Mouse (Mus musculus) heart, adult 2 months (tissue): Measurements from ENCODE around the gene Bricd5. TPM values are rescaled to one million over a fixed set of nuclear protein-coding genes. Genes with fewer than 3 reads are reported as not detected.

Experiments used
- DNase-seq, 2 experiments: peaks; one replicate each; pipeline ENCODE4 v3.0.0; 2021
- H3K27ac ChIP-seq: fragments of 200-600 bp; 2 replicates; pipeline ENCODE4 v1.8.1; 2022
- H3K27me3 ChIP-seq: fragments of 200-500 bp; 2 replicates; pipeline ENCODE4 v1.6.1; 2012; ENCODE audit warnings: mild to moderate bottlenecking, low read length, inconsistent platforms, mixed read lengths; ENCODE audit not compliant: control insufficient read depth, insufficient read depth
- H3K36me3 ChIP-seq: fragments of 200-500 bp; 2 replicates; pipeline ENCODE4 v1.6.1; 2012; ENCODE audit warnings: low read length, inconsistent platforms; ENCODE audit not compliant: control insufficient read depth, insufficient read depth
- H3K4me1 ChIP-seq: fragments of 200-500 bp; 2 replicates; pipeline ENCODE4 v1.6.1; 2011; ENCODE audit warnings: low read length; ENCODE audit not compliant: control insufficient read depth, insufficient read depth
- H3K4me3 ChIP-seq: fragments of 200-600 bp; 2 replicates; pipeline ENCODE4 v1.8.1; 2022
- H3K79me2 ChIP-seq: fragments of 200-500 bp; replicated peaks from 2 replicates; pipeline ENCODE4 v1.6.1; 2012; ENCODE audit warnings: mild to moderate bottlenecking, inconsistent platforms, low read length, moderate library complexity, mixed read lengths; ENCODE audit not compliant: control insufficient read depth, insufficient read depth
- H3K9ac ChIP-seq: fragments of 200-500 bp; 2 replicates; pipeline ENCODE4 v1.6.1; 2012; ENCODE audit warnings: low read depth, mild to moderate bottlenecking, control low read depth, inconsistent platforms, low read length, mixed read lengths
- CTCF ChIP-seq: fragments of 200-600 bp; IDR thresholded peaks from 2 replicates; pipeline ENCODE4 v1.8.1; 2022; ENCODE audit warnings: antibody characterized with exemption, mild to moderate bottlenecking, moderate library complexity
- EP300 ChIP-seq: fragments of 200-500 bp; IDR thresholded peaks from 2 replicates; pipeline ENCODE4 v1.6.1; 2011; ENCODE audit warnings: low read depth, low read length, control low read depth; ENCODE audit not compliant: insufficient read depth
- POLR2A ChIP-seq: fragments of 200-500 bp; IDR thresholded peaks from 2 replicates; pipeline ENCODE4 v1.6.1; 2011; ENCODE audit warnings: mild to moderate bottlenecking, low read depth, low read length, control low read depth; ENCODE audit not compliant: insufficient read depth
- WGBS: fragments of 180-500 bp; shearing (Covaris S2); methylation state at CpG from one replicate; pipeline ENCODE4 v1.1.7; 2018; 5-methylcytosine and 5-hydroxymethylcytosine counted together
- intact Hi-C: fragments of 180-260 bp; cut with DNase I; formaldehyde crosslinking; loops from one replicate; pipeline ENCODE4 v1.15.1; 2025
- polyA plus RNA-seq: library from polyadenylated mRNA; depleted of rRNA; stranded (reverse); fragments of >200 nt; gene quantifications from 2 replicates; pipeline ENCODE4 v1.2.3, GENCODE M21; 2012
- total RNA-seq, 2 experiments: library from RNA; stranded (reverse); gene quantifications; 2 replicates each; pipeline ENCODE4 v1.2.3; 2021

Bricd5 gene
- total and polyA plus RNA-seq, 3 experiments: not detected

GRCm38 (mm10) chr17:24494627-24495335, 21.1 kb downstream of the Bricd5 start:
- Histone ChIP-seq H3K27me3 (no peaks in the 10 kb centered on the region; the same call in 1 of the 2 replicates), H3K4me3 (no peak overlapping the region), H3K36me3 (no peaks in the 10 kb centered on the region), H3K27ac (no peak overlapping the region), H3K4me1 (no peaks in the 10 kb centered on the region), H3K9ac (no peak overlapping the region), H3K79me2 (no peaks in the 10 kb centered on the region)
- 40% methylated on average over 2 of the region's 2 CpGs for WGBS
- intact Hi-C loops: loop anchor here (2.0 kb wide), 2 partner anchors 18 to 44 kb away; no protein-coding TSS in a partner anchor
- no peak for TF ChIP-seq POLR2A
- TF ChIP-seq CTCF: peak; percentile 78
- DNase-seq: peak in 1 of 2 experiments; percentile 23

GRCm38 (mm10) chr17:24495443-24495842, 21.8 kb downstream of the Bricd5 start:
- Histone ChIP-seq H3K27me3 (no peaks in the 10 kb centered on the region; the same call in 1 of the 2 replicates), H3K27ac (no peak overlapping the region), H3K4me3 (no peak overlapping the region), H3K79me2 (no peaks in the 10 kb centered on the region), H3K36me3 (no peaks in the 10 kb centered on the region), H3K9ac (no peak overlapping the region), H3K4me1 (no peaks in the 10 kb centered on the region)
- DNase-seq: no peak
- no peak for TF ChIP-seq POLR2A
- no peak for TF ChIP-seq EP300
- no peak for TF ChIP-seq CTCF
- 73% methylated on average over 3 of the region's 3 CpGs for WGBS
- intact Hi-C loops: loop anchor here (2.0 kb wide), 2 partner anchors 17 to 43 kb away; no protein-coding TSS in a partner anchor

GRCm38 (mm10) chr17:24496026-24496425, 22.3 kb downstream of the Bricd5 start:
- Histone ChIP-seq H3K27me3 (no peaks in the 10 kb centered on the region), H3K9ac (no peak overlapping the region), H3K79me2 (no peaks in the 10 kb centered on the region), H3K27ac (no peak overlapping the region), H3K4me1 (no peaks in the 10 kb centered on the region), H3K4me3 (no peak overlapping the region), H3K36me3 (no peaks in the 10 kb centered on the region)
- WGBS: 78% methylated on average over 1 of the region's 1 CpGs
- no peak for DNase-seq
- TF ChIP-seq EP300 (no peak), POLR2A (no peak), CTCF (no peak)
- intact Hi-C loops: no loop called here

- Histone ChIP-seq H3K27ac (no peak overlapping the region), H3K36me3 (no peaks in the 10 kb centered on the region), H3K9ac (no peak overlapping the region), H3K79me2 (no peaks in the 10 kb centered on the region), H3K4me1 (no peaks in the 10 kb centered on the region), H3K27me3 (no peaks in the 10 kb centered on the region), H3K4me3 (no peak overlapping the region)
- 49% methylated on average over 11 of the region's 11 CpGs for WGBS
- intact Hi-C loops: no loop called here
- no peak for DNase-seq
- TF ChIP-seq POLR2A (no peak), CTCF (0 out of 2 replicates have a peak, but pooled peaks have one; percentile 11)
These were observed 28.5 kb downstream of the Bricd5 start for GRCm38 (mm10) chr17:24502208-24502607.

GRCm38 (mm10) chr17:24504085-24504484, 30.4 kb downstream of the Bricd5 start:
- H3K4me3 ChIP-seq: no peak overlapping the region
- 93% methylated on average over 10 of the region's 10 CpGs for WGBS
- H3K27me3 ChIP-seq: no peaks in the 10 kb centered on the region
- no peak overlapping the region for H3K9ac ChIP-seq
- intact Hi-C loops: no loop called here
- no peak for DNase-seq
- no peak overlapping the region for H3K27ac ChIP-seq
- no peaks in the 10 kb centered on the region for H3K36me3 ChIP-seq
- TF ChIP-seq POLR2A: no peak
- no peaks in the 10 kb centered on the region for H3K79me2 ChIP-seq
- no peaks in the 10 kb centered on the region for H3K4me1 ChIP-seq

GRCm38 (mm10) chr17:24505286-24505955, 31.7 kb downstream of the Bricd5 start:
- H3K27me3 ChIP-seq: no peaks in the 10 kb centered on the region
- H3K79me2 ChIP-seq: no peaks in the 10 kb centered on the region

More at GRCm38 (mm10) chr17:24505286-24505955, 31.7 kb downstream of the Bricd5 start:
- no peak overlapping the region for H3K27ac ChIP-seq
- H3K36me3 ChIP-seq: no peaks in the 10 kb centered on the region
- H3K4me3 ChIP-seq: no peak overlapping the region
- TF ChIP-seq CTCF (no peak), POLR2A (no peak), EP300 (no peak)
- WGBS: 93% methylated on average over 30 of the region's 30 CpGs
- no peak for DNase-seq
- H3K9ac ChIP-seq: no peak overlapping the region
- H3K4me1 ChIP-seq: no peaks in the 10 kb centered on the region
- intact Hi-C loops: no loop called here
